Mouse (Mus musculus) layer of hippocampus, adult 9-11 months (tissue): ENCODE measurements around the gene Tysnd1.

Experiments used
- DNase-seq: peaks from one replicate; pipeline ENCODE4 v3.0.0; 2022

Tysnd1 gene

GRCm38 (mm10) chr10:61741873-61742272, 46.6 kb downstream of the Tysnd1 start:
- DNase-seq: no peak

- no peak for DNase-seq
These were observed 47.0 kb downstream of the Tysnd1 start for GRCm38 (mm10) chr10:61742336-61742735.

- DNase-seq: no peak
These were observed 49.8 kb downstream of the Tysnd1 start for GRCm38 (mm10) chr10:61745133-61745532.

- DNase-seq: no peak
These were observed 52.0 kb downstream of the Tysnd1 start for GRCm38 (mm10) chr10:61747302-61747701.

- DNase-seq: no peak
These were observed 54.7 kb downstream of the Tysnd1 start for GRCm38 (mm10) chr10:61750014-61750413.

GRCm38 (mm10) chr10:61751534-61752219, 56.4 kb downstream of the Tysnd1 start:
- peak; percentile 26 for DNase-seq
